Mouse (Mus musculus): ENCODE measurements around the gene Hpgds.

Hpgds gene

GRCm38 (mm10) chr6:65144621-65145205, at the start of gene Hpgds:
Hpgds (minus strand) TSS chr6:65144908.
- in situ Hi-C loops (cut with MboI, MseI): loop anchor here (25.0 kb wide), 1 partner anchor 443 kb away; no protein-coding TSS in a partner anchor

GRCm38 (mm10) chr6:65164977-65165376, 20.3 kb upstream of the Hpgds start:
- in situ Hi-C loops (cut with MboI, MseI): no loop called here

- in situ Hi-C loops (cut with MboI, MseI): no loop called here
These were observed 19.4 kb upstream of the Hpgds start for GRCm38 (mm10) chr6:65164137-65164536.

DNA sequence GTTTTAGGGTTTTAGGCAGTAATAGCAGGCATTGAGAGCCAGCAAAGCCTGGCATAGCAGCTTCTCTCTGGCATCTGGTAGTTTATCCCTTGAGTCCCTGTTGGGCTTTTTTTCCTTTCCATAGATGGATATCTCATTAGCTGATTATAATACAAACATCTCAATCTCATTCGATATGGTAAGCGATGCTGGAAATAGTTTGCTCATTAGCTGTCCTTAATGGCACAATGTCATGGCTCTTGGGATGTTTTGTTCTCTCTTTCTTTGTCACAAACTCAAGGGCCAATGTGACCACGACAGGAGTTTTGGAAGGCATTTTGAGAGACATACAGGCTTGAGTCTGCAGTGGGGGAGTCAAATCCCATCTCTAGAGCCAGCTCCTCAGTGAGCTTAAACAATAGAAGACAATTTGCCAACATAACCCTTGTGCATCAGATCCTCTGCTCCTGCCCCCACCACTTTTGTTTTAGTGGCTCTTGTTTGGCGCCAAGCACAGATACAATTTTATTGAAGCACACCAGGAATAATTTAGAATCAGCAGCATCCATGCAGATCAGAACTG, 14.8 kb upstream of the Hpgds start:
- in situ Hi-C loops (cut with MboI, MseI): no loop called here

DNA sequence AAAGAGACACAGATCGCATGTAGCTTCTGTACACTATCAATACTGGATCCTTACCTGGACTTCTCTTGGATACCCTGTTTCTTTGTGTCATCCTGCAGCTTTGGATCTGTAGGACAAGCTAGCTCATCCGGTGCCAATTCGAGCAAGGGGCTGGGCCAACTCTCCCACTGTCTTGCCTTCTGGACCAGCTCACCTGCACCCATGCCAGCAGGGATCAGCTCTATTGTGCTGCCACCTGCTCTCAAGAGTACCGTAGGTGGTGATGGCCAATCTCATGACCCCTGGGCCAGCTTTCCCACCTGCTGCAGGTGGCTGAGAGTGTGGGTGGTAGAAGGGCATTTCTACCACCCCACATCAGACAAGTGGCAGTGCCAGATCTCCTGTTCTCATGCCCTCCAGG, 12.3 kb upstream of the Hpgds start:
- in situ Hi-C loops (cut with MboI, MseI): no loop called here

- in situ Hi-C loops (cut with MboI, MseI): no loop called here
These were observed 8.9 kb upstream of the Hpgds start for GRCm38 (mm10) chr6:65153570-65153969.

- in situ Hi-C loops (cut with MboI, MseI): no loop called here
These were observed 6.0 kb upstream of the Hpgds start for GRCm38 (mm10) chr6:65150703-65151102.

DNA sequence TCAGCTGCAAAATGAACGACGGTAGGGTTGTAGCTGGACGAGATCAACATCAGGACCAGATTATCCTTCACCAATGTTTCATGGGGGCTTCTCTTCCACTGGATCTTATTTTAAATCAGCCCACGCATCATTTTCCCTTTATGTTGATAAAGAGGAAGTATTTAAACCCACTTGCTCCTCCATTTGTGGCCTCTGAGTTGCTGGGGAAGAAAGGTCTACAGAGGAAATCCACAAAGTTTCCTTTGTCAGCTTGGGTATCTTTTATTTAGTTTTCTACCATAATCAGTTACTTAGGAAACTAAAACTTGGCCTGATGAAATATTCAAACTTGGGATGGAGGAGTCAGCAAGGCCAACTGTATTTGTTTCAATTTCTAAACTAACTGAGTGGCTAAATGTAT, 1.7 kb upstream of the Hpgds start:
- in situ Hi-C loops (cut with MboI, MseI): loop anchor here (25.0 kb wide), 1 partner anchor 441 kb away; no protein-coding TSS in a partner anchor

- in situ Hi-C loops (cut with MboI, MseI): loop anchor here (25.0 kb wide), 1 partner anchor 445 kb away; no protein-coding TSS in a partner anchor
These were observed 2.4 kb downstream of the Hpgds start for GRCm38 (mm10) chr6:65142316-65142715.

DNA sequence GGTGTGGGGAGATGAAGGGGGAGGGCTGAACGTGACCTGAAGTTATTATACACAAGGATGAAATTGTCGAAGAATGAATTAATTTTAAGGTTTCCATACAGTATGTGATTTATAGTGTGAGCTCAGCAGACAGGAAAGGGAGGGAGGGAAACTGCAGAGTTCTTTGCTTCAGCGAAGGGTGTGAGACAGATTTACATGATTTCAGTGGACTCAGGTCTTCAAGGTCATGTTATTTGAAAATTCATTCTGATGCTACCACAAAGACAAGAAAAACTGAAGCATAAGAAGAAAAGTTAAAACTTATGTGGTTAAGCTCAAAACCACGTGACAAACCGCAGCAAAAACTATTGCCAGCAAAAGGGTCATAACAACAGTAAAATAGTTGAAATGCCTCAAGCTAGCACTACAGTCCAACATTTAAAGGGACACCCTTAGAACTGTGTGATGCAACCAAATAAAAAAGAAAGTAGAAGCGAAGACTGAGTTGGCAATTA, 3.9 kb downstream of the Hpgds start:
- in situ Hi-C loops (cut with MboI, MseI): loop anchor here (25.0 kb wide), 1 partner anchor 447 kb away; no protein-coding TSS in a partner anchor

DNA sequence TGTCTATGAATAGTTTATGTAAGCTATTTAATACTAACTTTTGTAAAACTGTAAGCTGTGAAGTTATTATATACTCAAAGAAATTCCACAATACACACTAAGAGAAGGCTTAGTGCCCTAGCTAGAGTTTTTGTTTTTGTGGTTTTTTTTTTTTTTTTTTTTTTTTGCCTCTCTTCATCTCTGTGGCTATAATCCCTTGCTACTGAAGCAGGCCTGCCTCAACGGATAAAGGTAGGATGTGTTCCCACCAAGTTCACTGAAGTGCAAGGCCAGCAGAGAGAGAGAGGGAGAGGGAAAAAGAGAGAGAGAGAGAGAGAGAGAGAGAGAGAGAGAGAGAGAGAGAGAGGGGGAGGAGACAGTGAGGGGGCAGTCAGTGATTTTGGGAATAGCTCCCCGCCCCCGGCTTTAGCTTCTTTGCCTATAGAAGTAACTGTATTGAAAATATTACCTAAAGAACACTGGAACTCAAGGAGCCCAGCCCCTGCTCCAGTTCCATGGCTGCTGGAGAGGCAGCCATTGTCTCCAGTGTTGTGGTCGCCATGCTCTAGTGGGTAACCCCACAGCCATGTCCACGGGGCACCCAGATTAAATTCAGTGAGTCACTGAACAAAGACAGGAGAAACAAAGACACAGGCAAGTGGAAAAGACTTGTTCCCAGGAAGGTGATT, 4.5 kb downstream of the Hpgds start:
- in situ Hi-C loops (cut with MboI, MseI): loop anchor here (25.0 kb wide), 1 partner anchor 447 kb away; no protein-coding TSS in a partner anchor

- in situ Hi-C loops (cut with MboI, MseI): loop anchor here (25.0 kb wide), 1 partner anchor 449 kb away; no protein-coding TSS in a partner anchor
These were observed 6.5 kb downstream of the Hpgds start for GRCm38 (mm10) chr6:65138243-65138642.

GRCm38 (mm10) chr6:65137802-65138201, 6.9 kb downstream of the Hpgds start:
- in situ Hi-C loops (cut with MboI, MseI): loop anchor here (25.0 kb wide), 1 partner anchor 449 kb away; no protein-coding TSS in a partner anchor

DNA sequence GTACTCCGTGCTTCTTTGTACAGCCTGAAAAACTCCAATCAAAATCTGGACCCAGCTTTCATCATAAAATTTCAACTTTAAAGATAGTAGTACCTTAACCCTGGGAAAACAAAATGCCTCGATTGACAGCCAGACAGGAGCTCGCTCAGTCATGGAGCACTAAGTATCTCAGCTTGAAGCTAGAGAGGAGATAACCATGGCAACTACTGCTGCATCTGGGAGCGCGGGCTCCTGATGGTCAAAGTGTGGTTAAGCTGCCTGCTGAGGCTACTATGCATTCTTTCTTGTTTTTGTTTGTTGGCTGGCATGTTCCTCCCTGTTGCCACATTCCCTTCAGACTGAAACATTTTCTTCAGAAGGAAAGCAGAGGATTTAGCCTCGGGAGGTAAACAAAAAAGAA, 12.3 kb downstream of the Hpgds start:
- in situ Hi-C loops (cut with MboI, MseI): loop anchor here (25.0 kb wide), 1 partner anchor 455 kb away; no protein-coding TSS in a partner anchor

GRCm38 (mm10) chr6:65126074-65126726, 18.5 kb downstream of the Hpgds start:
- in situ Hi-C loops (cut with MboI, MseI): loop anchor here (5.0 to 25.0 kb wide), 2 partner anchors 326 to 461 kb away; no protein-coding TSS in a partner anchor

DNA sequence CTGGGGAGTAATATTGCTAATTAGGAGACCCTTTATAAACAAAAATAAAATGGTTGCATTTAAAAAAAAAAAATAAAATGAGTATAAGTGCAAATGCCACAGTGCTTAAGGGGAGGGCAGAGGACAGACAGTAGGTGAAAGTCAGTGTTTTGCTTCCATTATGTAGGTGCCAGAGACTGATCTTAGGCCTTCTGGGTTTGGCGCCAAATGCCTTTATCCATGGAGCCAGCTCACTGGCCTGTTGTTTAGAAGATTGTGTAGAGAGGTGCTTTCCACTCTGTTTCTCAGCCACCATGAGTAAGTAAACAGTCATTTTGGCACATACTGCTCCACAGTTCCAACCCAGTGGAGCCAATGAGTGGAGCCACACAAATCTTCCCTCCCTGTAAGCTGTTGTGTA, 27.2 kb downstream of the Hpgds start:
- in situ Hi-C loops (cut with MboI, MseI): no loop called here

GRCm38 (mm10) chr6:65114902-65115301, 29.8 kb downstream of the Hpgds start:
- in situ Hi-C loops (cut with MboI, MseI): no loop called here

DNA sequence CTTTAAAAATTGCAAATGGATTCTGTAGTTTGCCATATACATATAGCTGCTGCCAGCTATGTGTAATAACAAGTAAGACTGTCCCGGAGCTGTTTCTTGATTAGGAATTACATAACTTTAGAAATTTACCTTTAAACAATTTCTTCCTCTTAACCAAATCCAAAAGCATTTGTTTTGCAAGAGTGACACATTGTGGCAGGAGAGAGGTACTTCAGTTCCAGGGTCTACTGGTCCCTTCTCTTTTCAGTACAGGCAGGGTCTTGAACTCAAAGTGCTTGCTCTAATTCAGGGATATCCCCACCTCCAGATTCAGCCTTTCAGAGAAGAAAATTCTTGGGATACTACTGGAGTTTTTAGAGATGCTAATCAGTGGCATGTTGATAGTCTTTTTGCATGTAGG, 65.6 kb downstream of the Hpgds start:
- in situ Hi-C loops (cut with MboI, MseI): no loop called here

DNA sequence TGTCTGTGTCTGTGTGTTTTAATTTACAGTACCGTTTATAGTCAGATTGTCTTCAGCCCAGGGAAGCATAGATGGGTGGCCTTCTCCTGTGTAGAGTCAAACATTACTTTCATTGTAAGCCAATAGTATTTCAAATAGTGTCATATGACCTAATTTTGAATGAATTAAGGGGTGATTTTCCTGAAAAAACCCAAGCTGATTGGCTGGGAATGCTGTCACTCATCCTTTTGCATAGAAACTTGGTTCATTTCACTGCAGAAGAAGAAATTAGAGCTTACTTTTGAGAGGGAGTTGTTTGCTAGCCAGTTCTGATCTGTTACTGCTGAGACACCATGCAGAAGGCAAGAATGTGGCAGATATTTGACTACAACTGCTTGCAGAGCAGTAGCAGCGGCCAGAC, 69.5 kb downstream of the Hpgds start:
- in situ Hi-C loops (cut with MboI, MseI): no loop called here
